In genomic region chr10:20935234-20935654, GRCm38 (mm10) we compare ENCODE assay signal across 9 mouse cellular contexts. TPM values are rescaled to one million over a fixed set of nuclear protein-coding genes. Genes with fewer than 3 reads are reported as not detected.
A peak's percentile ranks its signal among the peaks of the same experiment; 100 is the strongest.
DNase-seq lines count a peak whose midpoint lies in the region; ATAC-seq and TF ChIP-seq lines count a peak whose summit lies in the region.
"Had no signal": no experiment of that assay in that cellular context is flagged by ENCODE, and none has a peak within 500 bp of the region (broad histone marks: within the 10 kb centered on the region; RNA-seq: fewer than 3 reads in every experiment).

No protein-coding gene starts in this region.

- H3K27ac ChIP-seq in stomach, embryonic 16.5 days (ENCODE audit: low read length): no peak overlapping the region
- no peak overlapping the region for H3K27ac ChIP-seq in stomach, postnatal 0 days (replicated peaks)
- H3K27ac ChIP-seq in heart, embryonic 14.5 days (replicated peaks in 1 of 2; ENCODE audit: control insufficient read depth in 1 of 2, insufficient read depth in 1 of 2, low read depth in 2 of 2, low read length in 2 of 2): no peak overlapping the region; a peak in 1 of 4 replicates

- H3K4me2 ChIP-seq in stomach, embryonic 16.5 days (ENCODE audit: low read depth, low read length): no peak overlapping the region
- H3K4me2 ChIP-seq in stomach, postnatal 0 days (replicated peaks; ENCODE audit: low read depth): no peak overlapping the region
- H3K4me2 ChIP-seq in heart, embryonic 14.5 days (ENCODE audit: low read length): no peak overlapping the region

- H3K9ac ChIP-seq in stomach, embryonic 16.5 days (ENCODE audit: low read length): no peak overlapping the region
- no peak overlapping the region for H3K9ac ChIP-seq in stomach, postnatal 0 days (ENCODE audit: low read length)
- H3K9ac ChIP-seq in heart, embryonic 14.5 days (ENCODE audit: low read length): no peak overlapping the region

- H3K36me3 ChIP-seq in stomach, embryonic 16.5 days (ENCODE audit: control insufficient read depth, insufficient read depth, low read length): no peaks in the 10 kb centered on the region
- no peaks in the 10 kb centered on the region for H3K36me3 ChIP-seq in stomach, postnatal 0 days (ENCODE audit: control insufficient read depth, insufficient read depth, low read length)
- H3K36me3 ChIP-seq in heart, embryonic 14.5 days (ENCODE audit: control insufficient read depth, insufficient read depth, low read length): no peaks in the 10 kb centered on the region

- no peak for TF ChIP-seq EP300 in stomach, postnatal 0 days (optimal IDR thresholded peaks at IDR 0.05)

- 35% methylated on average over 5 of the region's 5 CpGs for WGBS in stomach, embryonic 16.5 days
- WGBS in stomach, postnatal 0 days: 36% methylated on average over 5 of the region's 5 CpGs
- 29% methylated on average over 5 of the region's 5 CpGs for WGBS in heart, embryonic 14.5 days

- no peak for TF ChIP-seq CTCF in stomach, postnatal 0 days (IDR thresholded peaks at IDR 0.05; ENCODE audit: low read depth)

- no peak overlapping the region for H3K4me3 ChIP-seq in stomach, embryonic 16.5 days (replicated peaks; ENCODE audit: low read length)
- H3K4me3 ChIP-seq in stomach, postnatal 0 days (ENCODE audit: low read depth, low read length): no peak overlapping the region
- H3K4me3 ChIP-seq in heart, embryonic 14.5 days (ENCODE audit: control insufficient read depth in 1 of 2, insufficient read depth in 1 of 2, low read depth in 1 of 2, low read length in 2 of 2): no peak overlapping the region
- H3K4me3 ChIP-seq: myocyte had no signal

- H3K4me1 ChIP-seq in stomach, embryonic 16.5 days (ENCODE audit: control insufficient read depth, insufficient read depth, low read length): no peaks in the 10 kb centered on the region
- H3K4me1 ChIP-seq in stomach, postnatal 0 days (replicated peaks; ENCODE audit: control insufficient read depth, insufficient read depth): no peaks in the 10 kb centered on the region
- peaks cover 4 to 7% of the 10 kb centered on the region in 2 experiments; a peak in 2 of 4 replicates for H3K4me1 ChIP-seq in heart, embryonic 14.5 days (ENCODE audit: control insufficient read depth in 2 of 2, insufficient read depth in 2 of 2, low read length in 2 of 2)

- no peaks in the 10 kb centered on the region for H3K27me3 ChIP-seq in stomach, embryonic 16.5 days (ENCODE audit: control insufficient read depth, insufficient read depth, low read length)
- H3K27me3 ChIP-seq in stomach, postnatal 0 days (ENCODE audit: control insufficient read depth, insufficient read depth, low read length): no peaks in the 10 kb centered on the region
- H3K27me3 ChIP-seq in heart, embryonic 14.5 days (ENCODE audit: control insufficient read depth, insufficient read depth, low read length): no peaks in the 10 kb centered on the region

- intact Hi-C loops in heart, postnatal 25 days (cut with DNase I): no loop called here
- intact Hi-C loops in left cerebral cortex, postnatal 36 days (cut with DNase I): no loop called here

- no peaks in the 10 kb centered on the region for H3K9me3 ChIP-seq in stomach, embryonic 16.5 days (replicated peaks; ENCODE audit: control insufficient read depth, low read length)
- H3K9me3 ChIP-seq in stomach, postnatal 0 days (ENCODE audit: control insufficient read depth, low read length): no peaks in the 10 kb centered on the region
- H3K9me3 ChIP-seq in heart, embryonic 14.5 days (ENCODE audit: control insufficient read depth, low read length): no peaks in the 10 kb centered on the region

- ATAC-seq in stomach, embryonic 16.5 days (ENCODE audit: insufficient read depth, low FRiP score): peak; percentile 62; the same call in 1 of the 2 replicates
- no peak for ATAC-seq in stomach, postnatal 0 days (ENCODE audit: low FRiP score, low TSS enrichment)
- ATAC-seq in heart, embryonic 14.5 days (ENCODE audit: insufficient number of reproducible peaks, insufficient read depth, low FRiP score, low read depth): 0 out of 2 replicates have a peak, but pooled peaks have one; percentile 39

- DNase-seq in heart, adult 9 months (ENCODE audit: low spot score in 2 of 2): peak; percentile 22 to 25
- no peak for DNase-seq in heart, postnatal 25 days (ENCODE audit: low spot score)
- no peak for DNase-seq in stomach, postnatal 0 days (ENCODE audit: low spot score)
- peak; percentile 81 for DNase-seq in testis, postnatal 14 days (ENCODE audit: low spot score)
- DNase-seq in left cerebral cortex, postnatal 36 days (ENCODE audit: low spot score in 2 of 2): no peak
- DNase-seq in frontal cortex, postnatal 14 days (ENCODE audit: low spot score in 2 of 2): no peak

RNA-seq across cellular contexts. Expression of gene Ahi1, which starts 17.1 kb away (rescaled TPM):
- 1 to 10 TPM; 1.6 to 1.9 TPM for total RNA-seq in heart, postnatal 25 days (2021)
- polyA plus RNA-seq in stomach, embryonic 16.5 days (2015; fragmentation: Nextera tagmentation; extraction: Ambion mirVana): 7.8 and 8.7 TPM in 2 replicates
- polyA plus RNA-seq in stomach, postnatal 0 days (2015; fragmentation: Nextera tagmentation; extraction: Ambion mirVana): 4.2 and 4.5 TPM in 2 replicates
- 3.5 and 4.4 TPM in 2 replicates for polyA plus RNA-seq in heart, embryonic 14.5 days (2014; fragmentation: Nextera tagmentation; extraction: Ambion mirVana)
- 100 to 1,000 TPM; 132 to 191 TPM for total RNA-seq in left cerebral cortex, postnatal 36 days (2021)

Comparison
In these comparisons a context has a peak if more than half of its experiments do, and no peak if none do; other contexts are left out.
1. DNase-seq: peak in heart, adult 9 months (2 of 2) and testis, postnatal 14 days (single experiment); none in heart, postnatal 25 days (single experiment), stomach, postnatal 0 days (single experiment), left cerebral cortex, postnatal 36 days (0 of 2) and frontal cortex, postnatal 14 days (0 of 2).